Mouse (Mus musculus) retina, postnatal 1 day (tissue): ENCODE results near the gene Gm5796.
"Not testable (repeated sequence)": the region's sequence is repeated elsewhere in the genome, so short reads cannot be mapped to it uniquely, and the experiment has no call there.

Experiments
- DNase-seq: peaks from one replicate; pipeline ENCODE4 v3.0.0-alpha.2; 2012

Gene Gm5796

DNA sequence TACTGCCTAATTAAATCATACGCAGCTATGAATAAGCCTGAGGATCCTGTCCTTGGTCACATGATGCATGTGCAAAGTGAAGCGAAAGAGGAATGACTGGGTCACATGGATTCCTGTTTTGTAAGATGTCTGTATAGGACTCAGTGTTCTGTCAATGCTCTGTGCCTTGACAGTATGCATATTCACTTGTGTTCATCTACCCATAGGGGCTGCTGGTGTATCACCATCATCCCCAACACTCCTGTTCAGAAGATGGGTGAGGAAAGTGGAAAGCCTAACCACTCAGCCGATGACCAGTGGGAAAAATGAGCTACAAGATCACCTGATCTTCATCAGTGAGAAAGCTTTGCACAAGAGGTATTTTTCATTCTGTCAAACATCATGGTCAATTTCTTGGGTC lies at the start of gene Gm5796:
Gene Gm5796, plus strand, starts transcription at position 301 of the 400 bp plus-strand sequence.
- DNase-seq, result not testable (repeated sequence)

DNA sequence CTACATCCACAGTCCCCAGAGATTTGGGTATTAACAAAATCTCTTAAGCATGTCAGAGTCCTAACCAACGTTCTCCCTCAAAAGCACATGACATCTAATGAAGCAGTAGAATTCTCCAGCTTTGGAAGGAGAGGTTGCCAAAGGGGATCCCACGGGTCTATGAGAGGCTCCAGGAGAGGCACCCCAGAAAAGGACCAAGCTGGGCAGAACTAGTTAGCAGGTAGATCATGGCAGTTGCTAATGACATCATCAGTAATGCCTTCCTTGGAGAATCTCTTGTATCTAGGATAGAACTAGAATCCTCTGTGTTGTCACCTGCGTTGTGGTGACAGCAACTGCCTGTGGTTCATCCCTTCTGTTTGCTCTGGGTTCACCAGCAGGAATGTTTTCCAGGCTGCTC lies 25.6 kb upstream of the Gm5796 start, which contains the start of gene Gm3099:
Gene Gm3099, plus strand, starts transcription at position 301 of the 400 bp plus-strand sequence.
- not testable (repeated sequence) for DNase-seq

DNA sequence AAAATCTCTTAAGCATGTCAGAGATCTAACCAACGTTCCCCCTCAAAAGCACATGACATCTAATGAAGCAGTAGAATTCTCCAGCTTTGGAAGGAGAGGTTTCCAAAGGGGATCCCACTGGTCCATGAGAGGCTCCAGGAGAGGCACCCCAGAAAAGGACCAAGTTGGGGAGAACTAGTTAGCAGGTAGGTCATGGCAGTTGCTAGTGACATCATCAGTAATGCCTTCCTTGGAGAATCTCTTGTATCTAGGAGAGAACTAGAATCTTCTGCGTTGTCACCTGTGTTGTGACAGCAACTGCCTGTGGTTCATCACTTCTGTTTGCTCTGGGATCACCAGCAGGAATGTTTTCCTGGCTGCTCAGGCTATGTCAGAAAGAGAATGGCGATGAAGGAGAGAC lies 60.1 kb downstream of the Gm5796 start, which contains the start of gene Gm3115:
Gene Gm3115, plus strand, starts transcription at position 301 of the 400 bp plus-strand sequence.
- not testable (repeated sequence) for DNase-seq
